Mouse (Mus musculus): ENCODE results near the gene Rbms3.

The Rbms3 gene

DNA sequence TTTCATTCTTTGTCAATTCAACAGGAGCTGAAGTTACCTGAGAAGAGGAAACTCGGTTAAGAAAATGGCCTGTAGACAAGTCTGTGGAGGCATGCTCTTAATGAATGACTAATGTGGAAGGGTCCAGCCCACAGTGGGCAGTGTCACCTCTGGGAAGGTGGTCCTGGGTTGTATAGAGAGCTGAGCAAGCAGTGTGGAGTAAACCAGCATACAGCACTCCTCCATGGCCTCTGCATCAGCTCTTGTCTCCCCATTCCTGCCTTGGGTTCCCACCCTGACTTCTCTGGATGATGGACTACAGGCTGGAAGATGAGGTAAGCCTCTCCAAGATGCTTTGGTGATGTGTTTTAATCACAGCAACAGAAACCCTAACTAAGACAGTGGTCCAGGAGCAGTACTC, 597.0 kb downstream of the Rbms3 start:
- 97% methylated on average over 1 of the region's 1 CpGs for WGBS

DNA sequence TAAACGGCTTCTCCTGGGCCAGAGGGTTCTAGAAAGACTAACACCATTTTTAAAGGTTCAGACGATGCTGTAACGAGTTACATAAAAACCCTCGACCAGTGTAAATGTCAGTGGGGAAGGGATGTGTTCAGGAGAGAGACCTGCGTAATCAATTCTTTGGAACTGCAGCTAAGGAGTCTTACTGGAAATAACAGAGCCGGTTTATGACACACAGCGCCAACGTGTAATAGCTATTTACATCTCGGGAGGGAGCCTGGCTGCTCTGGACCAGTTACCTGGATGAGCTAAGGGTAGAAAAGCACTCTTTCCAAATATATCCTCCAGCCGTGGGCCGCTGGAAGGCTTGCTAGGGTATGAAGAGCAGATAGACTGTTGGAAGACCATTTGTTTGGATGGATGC, 598.5 kb downstream of the Rbms3 start:
- 69% methylated on average over 11 of the region's 11 CpGs for WGBS

DNA sequence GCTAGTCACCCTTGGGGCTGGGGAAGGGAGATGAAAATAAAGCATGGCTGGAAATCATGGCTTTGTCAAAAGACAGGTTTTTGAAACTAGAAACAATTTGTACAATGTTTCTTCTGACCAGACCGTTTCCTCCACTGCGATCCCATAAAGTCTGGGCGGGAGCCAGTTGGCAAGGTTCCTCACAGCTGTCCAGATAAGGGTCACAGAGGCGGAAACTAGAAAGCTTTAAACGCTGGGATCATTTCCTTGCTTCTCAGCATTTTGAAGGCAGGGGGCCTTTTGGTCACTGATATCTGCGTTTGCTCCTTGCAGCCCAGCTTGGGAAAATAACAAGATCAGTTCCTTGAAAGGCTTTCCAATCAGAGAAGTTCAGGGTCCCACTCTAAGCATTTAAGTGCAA, 598.9 kb downstream of the Rbms3 start:
- WGBS, result 50% methylated on average over 6 of the region's 6 CpGs

DNA sequence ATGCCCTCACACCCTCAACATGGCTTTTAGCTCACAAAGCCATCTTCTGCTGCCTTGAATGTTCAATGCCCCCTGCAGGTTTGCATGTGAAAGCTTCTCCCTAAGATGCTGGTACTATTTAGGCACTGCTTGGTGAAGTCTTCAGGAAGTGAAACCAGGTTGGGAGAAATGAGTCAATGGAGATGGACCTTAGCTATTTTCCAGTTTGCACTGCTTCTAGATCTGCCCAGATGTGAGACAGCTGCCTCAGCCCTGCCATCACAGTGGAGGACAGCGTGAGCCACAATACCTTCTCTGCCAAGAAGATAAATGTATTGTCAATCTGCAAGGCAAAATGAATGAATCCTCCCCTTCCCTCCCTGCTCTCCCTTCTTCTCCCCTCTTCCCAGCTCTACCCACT, 599.8 kb downstream of the Rbms3 start:
- 88% methylated on average over 1 of the region's 1 CpGs for WGBS

DNA sequence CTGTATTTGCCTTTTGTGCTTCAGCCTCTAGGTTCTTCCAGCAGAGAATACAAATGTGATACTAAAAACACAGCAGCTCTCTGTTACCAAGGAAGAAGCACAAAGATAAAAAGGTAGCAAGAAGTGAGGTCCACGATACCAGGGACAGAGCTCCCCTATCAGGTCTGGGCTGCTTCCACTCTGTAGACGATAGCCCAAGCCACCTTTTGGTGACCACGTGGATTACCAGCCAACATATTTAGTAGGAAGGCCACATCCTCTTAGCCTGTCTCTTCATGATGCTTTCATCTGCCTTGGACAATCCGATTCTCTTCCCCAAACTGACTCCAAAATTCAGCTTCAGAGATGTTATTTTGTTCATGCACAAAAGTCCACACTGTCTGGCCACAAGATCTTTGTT, 601.1 kb downstream of the Rbms3 start:
- WGBS, result 89% methylated on average over 4 of the region's 4 CpGs

GRCm38 (mm10) chr9:117022086-117022485, 607.6 kb downstream of the Rbms3 start:
- 88% methylated on average over 6 of the region's 6 CpGs for WGBS

- 96% methylated on average over 3 of the region's 3 CpGs for WGBS
Measured at GRCm38 (mm10) chr9:117021506-117021905, 608.2 kb downstream of the Rbms3 start.

DNA sequence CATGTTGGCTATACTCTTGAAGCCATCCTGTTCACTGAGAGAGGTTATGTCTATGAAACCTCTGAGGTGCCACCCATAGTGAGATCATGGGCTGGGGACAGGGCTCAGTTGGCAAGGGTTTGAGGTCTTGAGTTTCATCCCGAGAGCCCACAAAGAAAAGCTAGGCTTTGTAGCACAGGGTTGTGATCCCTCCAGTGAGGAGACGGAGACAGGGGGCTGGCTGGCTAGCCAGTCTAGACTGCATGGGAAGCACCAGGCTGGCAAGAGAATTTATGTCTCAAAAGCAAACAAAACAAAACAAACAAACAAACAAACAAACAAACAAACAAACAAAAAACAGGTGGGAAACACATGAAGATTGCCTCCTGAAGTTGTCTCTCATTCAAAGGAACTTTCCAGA, 609.5 kb downstream of the Rbms3 start:
- 95% methylated on average over 2 of the region's 2 CpGs for WGBS

GRCm38 (mm10) chr9:117018741-117019163, 611.0 kb downstream of the Rbms3 start:
- WGBS, result 57% methylated on average over 2 of the region's 2 CpGs

DNA sequence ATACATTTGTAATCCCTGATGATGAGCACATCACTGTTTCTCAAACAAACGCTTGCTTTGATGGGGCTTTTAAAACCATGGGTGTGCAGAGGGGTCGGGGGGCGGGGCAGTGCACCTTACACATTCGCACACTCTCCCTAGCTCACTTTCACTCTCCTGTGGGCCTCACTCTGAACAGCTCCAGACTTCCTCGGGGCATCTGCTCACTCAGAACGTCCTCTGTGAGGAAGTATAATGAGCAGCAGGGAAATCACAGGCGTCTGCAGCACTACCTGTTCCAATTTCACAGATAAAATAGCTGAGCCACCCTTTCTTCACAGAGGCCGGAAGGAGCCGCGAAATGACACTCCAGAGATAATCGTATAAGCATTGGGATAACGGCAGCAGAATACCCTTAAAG, 611.4 kb downstream of the Rbms3 start:
- 75% methylated on average over 12 of the region's 12 CpGs for WGBS

DNA sequence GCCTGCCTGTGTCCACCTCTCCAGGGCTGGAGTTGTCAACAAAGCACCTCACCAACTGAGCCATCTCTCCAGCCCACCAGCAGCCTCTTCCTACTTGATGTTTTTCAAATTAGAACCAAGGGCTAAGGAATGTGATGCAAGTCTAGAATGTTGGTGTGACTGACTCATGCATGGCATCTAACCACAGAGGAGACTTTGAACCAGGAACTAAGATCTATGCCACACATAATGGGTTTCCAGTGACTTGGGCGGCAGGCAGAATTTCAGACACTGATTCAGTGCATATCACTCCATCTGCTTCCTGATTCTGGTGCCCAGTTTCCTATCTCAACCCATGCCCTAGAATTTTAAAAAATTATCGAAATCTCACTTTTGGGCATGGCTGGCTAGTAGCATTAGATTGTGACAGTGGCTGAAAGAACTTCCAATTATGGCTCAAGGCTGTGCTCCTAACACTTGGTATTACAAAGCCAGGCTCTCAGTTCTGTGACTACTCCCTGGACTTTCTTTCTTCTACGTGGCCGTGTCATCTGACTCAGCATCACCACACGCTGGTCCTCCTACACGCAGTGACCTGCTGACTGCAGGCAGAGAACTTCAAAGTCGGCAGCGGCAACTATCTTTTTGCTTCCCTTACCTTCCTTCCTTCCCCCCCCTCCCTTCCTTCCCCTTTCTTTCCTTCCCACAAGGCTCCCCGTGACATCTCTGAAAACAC, 613.0 kb downstream of the Rbms3 start:
- 90% methylated on average over 9 of the region's 9 CpGs for WGBS

GRCm38 (mm10) chr9:117013386-117013785, 616.3 kb downstream of the Rbms3 start:
- WGBS, result 83% methylated on average over 3 of the region's 3 CpGs

- WGBS, result 95% methylated on average over 3 of the region's 3 CpGs
Measured at GRCm38 (mm10) chr9:117010801-117011200, 618.9 kb downstream of the Rbms3 start.

- 67% methylated on average over 1 of the region's 1 CpGs for WGBS
Measured at GRCm38 (mm10) chr9:117008194-117008593, 621.5 kb downstream of the Rbms3 start.

DNA sequence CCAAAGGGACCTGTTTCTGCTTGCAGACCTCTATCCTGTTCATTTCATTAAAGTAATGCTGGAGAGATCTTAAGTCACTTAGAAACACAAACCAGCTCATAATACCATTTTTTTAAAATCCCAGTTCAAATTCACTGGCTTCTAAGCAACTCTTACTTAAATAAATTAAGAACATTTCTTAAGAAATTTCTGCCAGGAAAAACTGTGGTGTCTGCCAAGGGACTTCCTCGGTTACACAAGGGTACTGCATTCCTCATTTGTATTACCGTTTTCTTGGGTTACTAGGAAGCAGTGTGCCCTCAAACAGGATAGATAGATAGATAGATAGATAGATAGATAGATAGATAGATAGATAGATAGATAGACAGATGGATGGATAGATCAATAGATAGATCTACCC, 627.6 kb downstream of the Rbms3 start:
- WGBS, result 29% methylated on average over 2 of the region's 2 CpGs

GRCm38 (mm10) chr9:116999186-116999585, 630.5 kb downstream of the Rbms3 start:
- 63% methylated on average over 6 of the region's 6 CpGs for WGBS

GRCm38 (mm10) chr9:116990321-116990720, 639.4 kb downstream of the Rbms3 start:
- WGBS, result 82% methylated on average over 6 of the region's 6 CpGs

- WGBS, result 80% methylated on average over 5 of the region's 5 CpGs
Measured at GRCm38 (mm10) chr9:116980801-116981200, 648.9 kb downstream of the Rbms3 start.

DNA sequence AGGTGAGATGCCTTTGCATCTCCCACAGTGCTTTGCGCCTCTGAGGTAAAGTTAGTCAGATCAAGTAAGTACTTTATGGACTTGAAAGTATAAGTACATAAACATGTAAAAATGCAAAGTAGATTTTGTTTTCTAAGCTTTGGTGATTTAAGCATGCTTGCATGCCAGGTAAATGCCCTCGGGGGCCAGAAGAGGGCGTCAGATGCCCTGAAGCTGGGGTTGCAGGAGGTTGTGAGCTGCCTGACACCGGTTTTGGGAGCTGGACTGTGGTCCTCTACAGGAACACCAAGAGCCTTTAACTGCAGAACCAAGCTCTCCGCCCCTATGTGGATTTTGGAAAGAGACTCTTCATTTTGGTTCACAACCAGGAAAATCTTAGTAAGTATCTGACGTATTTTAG, 652.3 kb downstream of the Rbms3 start:
- 87% methylated on average over 6 of the region's 6 CpGs for WGBS

GRCm38 (mm10) chr9:116976575-116977408, 652.9 kb downstream of the Rbms3 start:
- WGBS, result 58% methylated on average over 21 of the region's 21 CpGs

DNA sequence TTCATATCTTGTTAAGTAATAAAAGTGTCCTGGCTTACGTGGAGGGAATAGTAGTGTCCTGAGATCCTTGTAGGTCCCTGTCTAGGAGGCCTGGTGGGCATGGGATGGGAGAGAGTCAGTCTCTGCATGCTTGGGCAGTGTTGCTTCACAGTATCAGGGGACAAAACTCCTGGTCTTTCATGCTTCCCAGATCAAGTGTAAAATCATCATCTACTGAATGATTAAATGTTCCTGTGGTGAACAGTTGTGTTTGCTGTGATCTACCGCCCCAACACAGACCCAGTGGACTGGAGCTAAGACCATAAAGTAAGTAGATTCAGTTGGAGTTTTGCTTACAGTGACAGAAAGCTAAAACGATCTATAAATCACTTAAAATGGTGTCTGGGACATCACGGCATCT, 654.4 kb downstream of the Rbms3 start:
- 94% methylated on average over 4 of the region's 4 CpGs for WGBS

DNA sequence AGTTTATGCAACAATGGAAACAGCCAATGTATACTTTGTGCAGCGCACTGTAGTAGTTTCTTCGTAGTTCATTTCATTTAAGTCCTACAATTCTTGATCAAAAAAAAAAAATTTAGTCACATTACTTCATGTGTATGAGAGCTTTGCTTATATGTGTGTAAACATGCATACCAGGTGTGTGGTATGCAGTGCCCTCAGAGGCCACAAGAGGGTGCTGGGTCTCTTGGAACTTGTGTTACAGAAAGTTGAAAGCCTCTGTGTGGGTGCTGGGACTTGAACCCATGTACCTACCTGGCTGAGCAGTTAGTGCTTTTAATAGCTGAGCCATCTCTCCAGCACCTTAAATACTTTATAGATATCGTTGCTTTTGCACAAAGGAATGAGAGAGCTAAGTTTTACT, 655.6 kb downstream of the Rbms3 start:
- whole genome bisulfite sequencing, result 95% methylated on average over 3 of the region's 3 CpGs

DNA sequence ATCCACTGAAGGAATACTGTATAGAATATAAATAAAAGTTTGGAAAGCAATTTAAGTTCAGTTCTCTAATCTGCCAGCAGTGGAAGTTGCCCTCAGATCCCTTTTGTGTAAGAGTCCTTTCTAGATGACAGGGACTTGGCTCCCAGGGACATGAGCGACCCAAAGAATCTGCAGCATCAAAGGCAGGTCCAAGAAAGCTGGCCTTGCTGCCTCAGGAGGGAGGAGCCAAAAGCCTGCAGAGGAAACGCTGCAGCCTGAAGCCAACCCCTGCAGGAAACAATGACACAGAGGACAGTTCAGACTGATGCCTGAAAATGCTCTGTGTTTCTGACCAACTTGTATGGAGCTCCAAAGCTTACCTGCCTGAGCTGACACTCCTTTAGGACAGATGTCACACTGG, 656.1 kb downstream of the Rbms3 start:
- WGBS, result 38% methylated on average over 2 of the region's 2 CpGs
